Mouse (Mus musculus) B cell, adult (primary cell): Measurements from ENCODE around the gene Actr6. TPM values are rescaled to one million over a fixed set of nuclear protein-coding genes. Genes with fewer than 3 reads are reported as not detected.

ENCODE experiments used
- total RNA-seq: library from RNA; stranded (reverse); gene quantifications from 4 replicates; pipeline ENCODE4 v1.2.4, GENCODE M21; 2023; ENCODE audit not compliant: inconsistent age

The Actr6 gene
- total RNA-seq = 12.2 to 23.2 TPM (median 15.9 TPM) in 4 replicates

DNA sequence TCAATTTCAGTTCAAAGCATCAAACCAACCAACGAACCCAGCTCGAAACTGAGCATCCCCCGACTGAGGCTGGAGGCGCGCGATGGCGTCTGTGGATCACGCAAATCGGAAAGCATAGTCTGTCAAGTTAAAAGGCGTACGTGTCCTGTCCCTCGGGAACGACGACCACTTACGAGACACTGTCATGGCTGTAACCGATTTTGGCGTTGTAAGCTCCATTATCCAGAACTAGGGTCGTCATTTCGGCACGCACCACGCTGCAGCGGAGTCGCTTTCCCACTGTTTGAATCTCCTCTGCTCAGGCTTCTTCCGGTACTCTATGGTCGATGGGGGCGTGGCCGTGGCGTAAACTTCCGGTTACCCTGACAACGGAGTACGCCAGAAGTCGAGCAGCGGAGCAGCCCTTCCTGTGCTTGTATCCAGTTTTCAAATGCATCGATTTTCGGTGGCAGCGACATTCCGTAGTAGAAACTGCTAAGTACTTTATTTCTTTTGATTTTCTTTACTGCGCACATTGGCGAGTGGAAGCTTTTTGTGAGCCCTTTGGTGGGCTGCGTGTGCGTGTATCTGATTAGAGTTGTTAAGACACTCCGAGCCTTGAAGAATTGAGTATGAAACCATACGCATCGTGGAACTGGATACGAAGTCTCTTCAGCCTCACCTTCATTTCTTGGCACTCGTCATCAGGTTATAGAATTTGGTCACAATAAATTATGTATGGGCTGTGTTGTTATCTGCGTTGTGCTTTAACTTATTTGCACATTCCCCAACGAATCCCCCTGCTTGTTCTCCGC lies at the start of gene Actr6:
Gene Actr6 (minus strand): TSS at position 295 of the 794 bp plus-strand sequence.

DNA sequence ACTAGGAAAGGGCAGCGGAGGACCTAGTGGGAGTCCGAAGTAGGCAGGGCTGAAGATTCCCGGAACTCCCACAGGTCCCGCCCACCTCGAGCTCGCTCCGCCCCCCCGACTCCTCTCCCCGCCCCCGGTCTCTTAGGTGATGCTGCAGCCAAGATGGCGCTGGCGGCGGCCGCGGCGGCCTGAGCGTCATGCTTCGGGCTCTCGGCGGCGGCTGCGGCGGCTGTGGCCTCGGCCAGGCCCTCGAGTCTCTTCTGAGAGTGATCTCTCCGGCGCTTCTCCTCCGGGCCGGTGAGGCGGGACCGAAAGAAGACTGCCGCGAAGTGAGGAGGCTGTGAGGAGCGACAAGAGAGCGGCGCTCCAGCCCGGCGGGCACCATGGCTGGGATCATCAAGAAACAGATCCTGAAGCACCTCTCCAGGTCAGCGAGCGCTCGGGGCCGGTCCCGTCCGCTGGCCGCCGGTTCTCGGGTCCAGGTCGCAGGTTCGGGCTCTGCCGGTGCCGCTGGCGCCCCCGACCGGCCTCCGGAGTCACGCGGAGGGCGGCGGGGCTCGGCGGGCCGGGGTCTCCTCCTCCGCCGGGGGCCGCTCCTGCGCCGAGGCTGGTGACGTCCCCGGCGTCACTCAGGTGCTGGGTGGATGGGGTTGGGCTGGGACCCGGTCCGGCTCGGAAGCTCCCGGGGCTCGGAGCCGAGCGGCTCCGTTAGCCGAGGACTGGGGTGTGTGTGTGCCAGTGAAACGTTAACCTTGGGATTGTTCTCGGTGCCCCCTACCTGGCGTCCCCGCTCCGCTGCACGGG lies 13.0 kb upstream of the Actr6 start, which contains the start of gene Uhrf1bp1l:
Gene Uhrf1bp1l (plus strand): TSS at position 121 of the 795 bp plus-strand sequence.

GRCm38 (mm10) chr10:89686139-89686808 lies 45.8 kb downstream of the Actr6 start, which contains the start of gene Scyl2:
Gene Scyl2, minus strand, starts transcription at chr10:89686285.

Other genes starting within 250 kb of the Actr6 start
- gene Nr1h4, start 198.7 kb downstream of the Actr6 start, total RNA-seq = not detected in 4 replicates
- gene Slc17a8, start 111.0 kb downstream of the Actr6 start, total RNA-seq = 0.27 TPM in 1 of 4 replicates, not detected in the others
- 34.6 to 40.9 TPM (median 37.8 TPM) in 4 replicates for gene Scyl2, start 46.0 kb downstream of the Actr6 start, total RNA-seq
- gene Uhrf1bp1l, start 12.7 kb upstream of the Actr6 start, total RNA-seq = 55.4 to 63.7 TPM (median 59.7 TPM) in 4 replicates
- not detected in 4 replicates for gene Anks1b, start 141.2 kb upstream of the Actr6 start, total RNA-seq